Mouse (Mus musculus): ENCODE measurements around the gene Ap3b1. TPM values are rescaled to one million over a fixed set of nuclear protein-coding genes. Genes with fewer than 3 reads are reported as not detected.

The Ap3b1 gene
- polyA plus RNA-seq, 1 experiment = 29.3 TPM

GRCm38 (mm10) chr13:94545739-94546138 is 187.0 kb downstream of the Ap3b1 start:
- H3K4me3 ChIP-seq = no peak overlapping the region
- TF ChIP-seq MYOG (IDR thresholded peaks at IDR 0.05; ENCODE audit: control insufficient read depth in 1 of 3, insufficient read depth in 1 of 3, insufficient read length in 2 of 3, low read depth in 2 of 3) (no peak), MYOD1 (IDR thresholded peaks at IDR 0.05; ENCODE audit: control insufficient read depth in 1 of 3, insufficient read length in 2 of 3, low read depth in 2 of 3) (no peak), POLR2A (IDR thresholded peaks at IDR 0.05; ENCODE audit: insufficient read length, low read depth) (no peak), TCF3 (IDR thresholded peaks at IDR 0.05; ENCODE audit: insufficient read length, low read depth) (no peak)
- no peak overlapping the region for H3ac ChIP-seq (ENCODE audit: control insufficient read depth, insufficient read length)
- H3K27me3 ChIP-seq (ENCODE audit: control insufficient read depth, insufficient read depth, insufficient read length) = no peaks in the 10 kb centered on the region
- H3K4me2 ChIP-seq (ENCODE audit: low read depth) = no peak overlapping the region
- no peaks in the 10 kb centered on the region for H3K79me2 ChIP-seq (ENCODE audit: control insufficient read depth, insufficient read depth)
- peaks cover 8% of the 10 kb centered on the region for H3K36me3 ChIP-seq (ENCODE audit: control insufficient read depth, insufficient read depth)

GRCm38 (mm10) chr13:94546246-94546645 is 187.5 kb downstream of the Ap3b1 start:
- Histone ChIP-seq H3ac (ENCODE audit: control insufficient read depth, insufficient read length) (no peak overlapping the region), H3K36me3 (ENCODE audit: control insufficient read depth, insufficient read depth) (peaks cover 8% of the 10 kb centered on the region), H3K4me2 (ENCODE audit: low read depth) (no peak overlapping the region), H3K27me3 (ENCODE audit: control insufficient read depth, insufficient read depth, insufficient read length) (no peaks in the 10 kb centered on the region), H3K79me2 (ENCODE audit: control insufficient read depth, insufficient read depth) (no peaks in the 10 kb centered on the region), H3K4me3 (no peak overlapping the region)
- no peak for TF ChIP-seq SRF (IDR thresholded peaks at IDR 0.05; ENCODE audit: control insufficient read depth, insufficient read length, low read depth)
- no peak for TF ChIP-seq MYOD1 (IDR thresholded peaks at IDR 0.05; ENCODE audit: control insufficient read depth in 1 of 3, insufficient read length in 2 of 3, low read depth in 2 of 3)
- TF ChIP-seq USF1 (IDR thresholded peaks at IDR 0.05; ENCODE audit: low read depth) = no peak
- no peak for TF ChIP-seq CEBPB (IDR thresholded peaks at IDR 0.05; ENCODE audit: insufficient read depth, poor library complexity, severe bottlenecking)
- TF ChIP-seq E2F4 (IDR thresholded peaks at IDR 0.05; ENCODE audit: insufficient read depth) = no peak
- TF ChIP-seq MAX (IDR thresholded peaks at IDR 0.05; ENCODE audit: low read depth) = no peak
- TF ChIP-seq POLR2A (IDR thresholded peaks at IDR 0.05; ENCODE audit: insufficient read length, low read depth) = no peak
- no peak for TF ChIP-seq TCF12 (IDR thresholded peaks at IDR 0.05; ENCODE audit: insufficient read depth, poor library complexity, severe bottlenecking)
- TF ChIP-seq TCF3 (IDR thresholded peaks at IDR 0.05; ENCODE audit: insufficient read length, low read depth) = no peak
- TF ChIP-seq MYOG (IDR thresholded peaks at IDR 0.05; ENCODE audit: control insufficient read depth in 1 of 3, insufficient read depth in 1 of 3, insufficient read length in 2 of 3, low read depth in 2 of 3) = no peak

- Histone ChIP-seq H3K36me3 (ENCODE audit: control insufficient read depth, insufficient read depth) (peaks cover 8% of the 10 kb centered on the region), H3K4me2 (ENCODE audit: low read depth) (no peak overlapping the region), H3K27me3 (ENCODE audit: control insufficient read depth, insufficient read depth, insufficient read length) (no peaks in the 10 kb centered on the region), H3K79me2 (ENCODE audit: control insufficient read depth, insufficient read depth) (no peaks in the 10 kb centered on the region), H3K4me3 (no peak overlapping the region), H3ac (ENCODE audit: control insufficient read depth, insufficient read length) (no peak overlapping the region)
- TF ChIP-seq USF1 (IDR thresholded peaks at IDR 0.05; ENCODE audit: low read depth) (no peak), CEBPB (IDR thresholded peaks at IDR 0.05; ENCODE audit: insufficient read depth, poor library complexity, severe bottlenecking) (no peak), E2F4 (IDR thresholded peaks at IDR 0.05; ENCODE audit: insufficient read depth) (no peak), MYOD1 (IDR thresholded peaks at IDR 0.05; ENCODE audit: control insufficient read depth in 1 of 3, insufficient read length in 2 of 3, low read depth in 2 of 3) (no peak), POLR2AphosphoS2 (IDR thresholded peaks at IDR 0.05; ENCODE audit: insufficient read length, low read depth) (no peak), TCF12 (IDR thresholded peaks at IDR 0.05; ENCODE audit: insufficient read depth, poor library complexity, severe bottlenecking) (no peak), REST (IDR thresholded peaks at IDR 0.05; ENCODE audit: insufficient read depth, insufficient read length) (no peak), SRF (IDR thresholded peaks at IDR 0.05; ENCODE audit: control insufficient read depth, insufficient read length, low read depth) (no peak), MYOG (IDR thresholded peaks at IDR 0.05; ENCODE audit: control insufficient read depth in 1 of 3, insufficient read depth in 1 of 3, insufficient read length in 2 of 3, low read depth in 2 of 3) (no peak), TCF3 (IDR thresholded peaks at IDR 0.05; ENCODE audit: insufficient read length, low read depth) (no peak), POLR2A (IDR thresholded peaks at IDR 0.05; ENCODE audit: insufficient read length, low read depth) (no peak), MAX (IDR thresholded peaks at IDR 0.05; ENCODE audit: low read depth) (no peak)
Observed at GRCm38 (mm10) chr13:94549580-94549979, 190.8 kb downstream of the Ap3b1 start.

GRCm38 (mm10) chr13:94550037-94550436 is 191.3 kb downstream of the Ap3b1 start:
- H3K79me2 ChIP-seq (ENCODE audit: control insufficient read depth, insufficient read depth) = no peaks in the 10 kb centered on the region
- TF ChIP-seq MYOD1 (IDR thresholded peaks at IDR 0.05; ENCODE audit: control insufficient read depth in 1 of 3, insufficient read length in 2 of 3, low read depth in 2 of 3) (no peak), TCF3 (IDR thresholded peaks at IDR 0.05; ENCODE audit: insufficient read length, low read depth) (no peak), POLR2AphosphoS2 (IDR thresholded peaks at IDR 0.05; ENCODE audit: insufficient read length, low read depth) (no peak), SRF (IDR thresholded peaks at IDR 0.05; ENCODE audit: control insufficient read depth, insufficient read length, low read depth) (no peak), USF1 (IDR thresholded peaks at IDR 0.05; ENCODE audit: low read depth) (no peak), TCF12 (IDR thresholded peaks at IDR 0.05; ENCODE audit: insufficient read depth, poor library complexity, severe bottlenecking) (no peak), E2F4 (IDR thresholded peaks at IDR 0.05; ENCODE audit: insufficient read depth) (no peak), POLR2A (IDR thresholded peaks at IDR 0.05; ENCODE audit: insufficient read length, low read depth) (no peak), MYOG (IDR thresholded peaks at IDR 0.05; ENCODE audit: control insufficient read depth in 1 of 3, insufficient read depth in 1 of 3, insufficient read length in 2 of 3, low read depth in 2 of 3) (no peak), REST (IDR thresholded peaks at IDR 0.05; ENCODE audit: insufficient read depth, insufficient read length) (no peak), CEBPB (IDR thresholded peaks at IDR 0.05; ENCODE audit: insufficient read depth, poor library complexity, severe bottlenecking) (no peak)
- peaks cover 4% of the 10 kb centered on the region for H3K36me3 ChIP-seq (ENCODE audit: control insufficient read depth, insufficient read depth)
- H3K4me2 ChIP-seq (ENCODE audit: low read depth) = no peak overlapping the region
- H3K27me3 ChIP-seq (ENCODE audit: control insufficient read depth, insufficient read depth, insufficient read length) = no peaks in the 10 kb centered on the region
- no peak overlapping the region for H3K4me3 ChIP-seq
- no peak overlapping the region for H3ac ChIP-seq (ENCODE audit: control insufficient read depth, insufficient read length)

- no peaks in the 10 kb centered on the region for H3K79me2 ChIP-seq (ENCODE audit: control insufficient read depth, insufficient read depth)
- H3K4me2 ChIP-seq (ENCODE audit: low read depth) = no peak overlapping the region
- H3K36me3 ChIP-seq (ENCODE audit: control insufficient read depth, insufficient read depth) = no peaks in the 10 kb centered on the region
- no peaks in the 10 kb centered on the region for H3K27me3 ChIP-seq (ENCODE audit: control insufficient read depth, insufficient read depth, insufficient read length)
- no peak overlapping the region for H3K4me3 ChIP-seq
- H3ac ChIP-seq (ENCODE audit: control insufficient read depth, insufficient read length) = no peak overlapping the region
- TF ChIP-seq MYOD1 (IDR thresholded peaks at IDR 0.05; ENCODE audit: control insufficient read depth in 1 of 3, insufficient read length in 2 of 3, low read depth in 2 of 3) (no peak), TCF3 (IDR thresholded peaks at IDR 0.05; ENCODE audit: insufficient read length, low read depth) (no peak), TCF12 (IDR thresholded peaks at IDR 0.05; ENCODE audit: insufficient read depth, poor library complexity, severe bottlenecking) (no peak), MYOG (IDR thresholded peaks at IDR 0.05; ENCODE audit: control insufficient read depth in 1 of 3, insufficient read depth in 1 of 3, insufficient read length in 2 of 3, low read depth in 2 of 3) (no peak), POLR2A (IDR thresholded peaks at IDR 0.05; ENCODE audit: insufficient read length, low read depth) (no peak)
Observed at GRCm38 (mm10) chr13:94560011-94560410, 201.3 kb downstream of the Ap3b1 start.

Data from myocyte (in vitro differentiated cells).